Mouse (Mus musculus): ENCODE results near the gene Arid1b. TPM values are rescaled to one million over a fixed set of nuclear protein-coding genes. Genes with fewer than 3 reads are reported as not detected.
A peak's percentile ranks its signal among the peaks of the same experiment; 100 is the strongest.

Arid1b gene
- polyA plus RNA-seq, 1 experiment from 2014 or later, result 2.2 TPM

DNA sequence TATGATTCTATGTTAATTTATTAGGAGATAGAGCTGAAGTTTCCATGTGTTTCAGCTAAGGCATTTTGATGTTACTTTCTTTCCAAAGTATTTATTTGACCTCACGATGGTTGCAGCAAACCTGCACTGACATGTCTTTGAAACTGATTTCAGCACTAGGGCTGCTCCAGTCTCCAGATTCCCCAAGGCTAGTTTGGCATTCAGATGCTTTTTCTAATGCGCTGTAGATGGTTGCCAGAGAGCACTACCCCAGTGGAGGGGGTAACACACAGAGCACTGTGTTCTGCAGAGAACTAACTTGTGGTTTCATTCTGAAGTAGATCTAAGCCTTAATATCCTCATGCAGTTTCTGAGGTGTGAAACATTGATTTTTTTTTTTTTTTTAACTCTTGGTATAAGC lies 250.4 kb downstream of the Arid1b start:
- no peak overlapping the region for H3K4me3 ChIP-seq (ENCODE audit: low read depth, low read length)
- no peaks in the 10 kb centered on the region for H3K27me3 ChIP-seq (ENCODE audit: insufficient read depth, low read length)
- DNase-seq, result no peak
- 86% methylated on average over 2 of the region's 2 CpGs for WGBS (ENCODE audit: insufficient replicate concordance)
- H3K9me3 ChIP-seq (ENCODE audit: low read length), result no peaks in the 10 kb centered on the region
- H3K36me3 ChIP-seq (replicated peaks; ENCODE audit: insufficient read depth, low read length), result peaks cover 9% of the 10 kb centered on the region
- no peak overlapping the region for H3K9ac ChIP-seq (replicated peaks)
- TF ChIP-seq CTCF (IDR thresholded peaks at IDR 0.05; ENCODE audit: low read depth), result no peak
- no peak for TF ChIP-seq EP300 (IDR thresholded peaks at IDR 0.05; ENCODE audit: low read depth)
- H3K27ac ChIP-seq (ENCODE audit: low read depth), result no peak overlapping the region
- H3K4me1 ChIP-seq (ENCODE audit: insufficient read depth), result peaks cover 4% of the 10 kb centered on the region; the same call in 1 of the 2 replicates
- H3K4me2 ChIP-seq (ENCODE audit: low read depth, low read length), result no peak overlapping the region
- no peak for ATAC-seq

DNA sequence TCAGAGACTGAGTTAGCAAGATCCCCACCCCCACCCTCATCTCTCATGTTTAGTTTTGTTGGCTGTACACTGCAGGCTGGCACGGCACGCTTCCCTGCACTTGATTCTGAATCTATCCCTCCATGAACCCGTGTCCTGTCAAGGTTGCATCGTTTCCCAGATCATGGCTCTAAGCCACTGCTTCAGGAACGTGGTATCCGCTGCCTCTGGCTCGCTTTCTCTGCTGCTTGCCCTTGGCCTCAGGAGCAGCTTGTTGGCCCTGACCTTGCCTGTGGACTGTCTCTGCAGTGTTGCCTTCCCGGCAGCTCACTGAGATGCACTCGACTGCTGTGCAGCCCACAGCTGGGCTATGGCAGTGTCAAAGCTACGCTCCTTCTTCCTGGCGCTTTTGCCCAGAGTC lies 252.6 kb downstream of the Arid1b start:
- no peak for ATAC-seq
- no peak for TF ChIP-seq CTCF (IDR thresholded peaks at IDR 0.05; ENCODE audit: low read depth)
- no peak for TF ChIP-seq EP300 (IDR thresholded peaks at IDR 0.05; ENCODE audit: low read depth)

DNA sequence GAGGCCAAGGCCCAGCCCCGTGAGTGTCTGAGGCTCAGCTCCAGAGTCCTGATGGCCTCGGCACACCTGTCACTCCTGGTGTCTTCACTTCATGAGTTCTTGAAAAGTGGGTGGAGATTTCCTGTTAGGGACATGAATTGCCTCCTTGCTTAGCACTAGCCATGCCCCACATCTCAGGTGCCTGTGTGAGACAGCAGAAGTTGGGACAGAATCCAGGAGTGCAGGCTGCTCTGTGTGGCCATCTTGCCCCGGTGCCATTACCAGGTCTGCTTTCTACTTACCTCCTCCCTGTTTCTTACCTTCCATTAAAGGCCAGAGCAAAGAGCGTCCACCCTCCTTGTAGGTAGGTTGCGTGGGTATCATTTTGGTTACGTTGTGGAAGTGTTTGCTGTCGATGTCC lies 253.1 kb downstream of the Arid1b start:
- ATAC-seq (no peak), DNase-seq (no peak)
- H3K4me3 ChIP-seq (ENCODE audit: low read depth, low read length), result no peak overlapping the region
- 79% methylated on average over 7 of the region's 7 CpGs for WGBS (ENCODE audit: insufficient replicate concordance)
- H3K4me1 ChIP-seq (ENCODE audit: insufficient read depth), result peaks cover 4% of the 10 kb centered on the region; the same call in 1 of the 2 replicates
- peaks cover 12% of the 10 kb centered on the region for H3K36me3 ChIP-seq (replicated peaks; ENCODE audit: insufficient read depth, low read length)
- no peaks in the 10 kb centered on the region for H3K9me3 ChIP-seq (ENCODE audit: low read length)
- no peaks in the 10 kb centered on the region for H3K27me3 ChIP-seq (ENCODE audit: insufficient read depth, low read length)
- H3K9ac ChIP-seq (replicated peaks), result no peak overlapping the region
- H3K4me2 ChIP-seq (ENCODE audit: low read depth, low read length), result no peak overlapping the region
- no peak overlapping the region for H3K27ac ChIP-seq (ENCODE audit: low read depth)
- TF ChIP-seq EP300 (IDR thresholded peaks at IDR 0.05; ENCODE audit: low read depth) (no peak), CTCF (IDR thresholded peaks at IDR 0.05; ENCODE audit: low read depth) (no peak)

More for the DNA sequence above, 252.6 kb downstream of the Arid1b start:
- Histone ChIP-seq H3K4me3 (ENCODE audit: low read depth, low read length) (no peak overlapping the region), H3K9me3 (ENCODE audit: low read length) (no peaks in the 10 kb centered on the region), H3K36me3 (replicated peaks; ENCODE audit: insufficient read depth, low read length) (peaks cover 12% of the 10 kb centered on the region), H3K27ac (ENCODE audit: low read depth) (no peak overlapping the region), H3K4me1 (ENCODE audit: insufficient read depth) (peaks cover 4% of the 10 kb centered on the region; the same call in 1 of the 2 replicates), H3K4me2 (ENCODE audit: low read depth, low read length) (no peak overlapping the region), H3K27me3 (ENCODE audit: insufficient read depth, low read length) (no peaks in the 10 kb centered on the region), H3K9ac (replicated peaks) (no peak overlapping the region)
- WGBS (ENCODE audit: insufficient replicate concordance), result 70% methylated on average over 11 of the region's 11 CpGs
- no peak for DNase-seq

DNA sequence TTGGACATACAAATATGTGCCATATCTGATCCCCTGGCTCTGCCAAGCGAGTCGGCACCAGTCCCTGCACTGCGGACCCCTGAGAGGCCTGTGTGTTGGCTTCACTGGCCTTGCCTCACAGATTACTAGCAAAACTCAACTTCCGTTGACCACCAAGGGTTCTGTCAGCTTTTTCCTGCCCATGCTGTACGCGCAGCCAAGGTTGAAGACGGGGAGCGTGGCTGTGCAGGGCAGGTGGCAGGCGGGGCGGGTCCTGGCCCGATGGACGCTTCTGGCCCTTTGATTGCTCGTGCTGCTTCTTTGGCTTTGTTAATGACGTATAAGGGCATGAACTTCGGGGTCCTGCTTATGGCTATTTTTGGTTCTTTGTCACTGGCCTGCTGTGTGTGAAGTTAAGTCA lies 253.6 kb downstream of the Arid1b start:
- no peaks in the 10 kb centered on the region for H3K9me3 ChIP-seq (ENCODE audit: low read length)
- TF ChIP-seq EP300 (IDR thresholded peaks at IDR 0.05; ENCODE audit: low read depth), result no peak
- peaks cover 10% of the 10 kb centered on the region for H3K36me3 ChIP-seq (replicated peaks; ENCODE audit: insufficient read depth, low read length)
- DNase-seq (no peak), ATAC-seq (no peak)
- H3K4me3 ChIP-seq (ENCODE audit: low read depth, low read length), result no peak overlapping the region
- H3K4me2 ChIP-seq (ENCODE audit: low read depth, low read length), result no peak overlapping the region
- WGBS (ENCODE audit: insufficient replicate concordance), result 76% methylated on average over 15 of the region's 15 CpGs
- no peaks in the 10 kb centered on the region for H3K27me3 ChIP-seq (ENCODE audit: insufficient read depth, low read length)
- no peak overlapping the region for H3K9ac ChIP-seq (replicated peaks)
- peaks cover 4% of the 10 kb centered on the region; the same call in 1 of the 2 replicates for H3K4me1 ChIP-seq (ENCODE audit: insufficient read depth)
- H3K27ac ChIP-seq (ENCODE audit: low read depth), result no peak overlapping the region

DNA sequence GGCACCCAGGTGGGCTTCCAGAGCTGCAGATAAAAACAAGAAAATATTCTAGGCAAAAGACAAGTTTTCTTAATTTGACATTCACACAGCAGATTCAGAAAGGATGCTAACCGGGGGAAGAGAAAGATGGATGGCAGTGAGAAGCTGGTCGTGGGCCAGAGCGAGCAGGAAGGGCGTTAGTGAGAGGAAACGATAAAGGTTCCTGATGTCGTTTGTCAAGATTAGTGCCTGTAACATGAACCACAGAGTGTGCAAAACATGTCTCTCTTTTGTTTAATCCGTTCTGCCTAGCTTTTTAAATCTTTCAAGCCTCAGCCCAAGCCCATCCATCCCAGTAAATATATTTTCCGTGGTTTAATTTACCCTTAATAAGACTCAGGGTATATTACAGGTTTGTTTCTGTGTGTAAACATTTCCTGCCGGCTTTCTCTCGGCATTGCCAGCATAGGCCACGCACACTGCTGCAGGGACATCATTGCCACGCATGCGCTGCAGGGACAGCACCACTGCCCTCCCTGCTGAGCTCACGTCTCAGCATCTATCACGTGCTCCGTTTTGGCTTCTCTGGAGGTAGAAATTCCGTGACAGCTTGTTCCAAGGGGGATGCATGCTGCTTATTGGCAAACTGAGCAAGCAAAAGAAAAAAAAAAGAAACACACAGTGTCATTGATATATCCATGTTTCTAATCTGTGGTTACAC lies 255.0 kb downstream of the Arid1b start:
- Histone ChIP-seq H3K9me3 (ENCODE audit: low read length) (no peaks in the 10 kb centered on the region), H3K9ac (replicated peaks) (no peak overlapping the region), H3K27me3 (ENCODE audit: insufficient read depth, low read length) (no peaks in the 10 kb centered on the region), H3K4me2 (ENCODE audit: low read depth, low read length) (peak overlapping the region; percentile 23; the same call in 1 of the 2 replicates), H3K4me3 (ENCODE audit: low read depth, low read length) (no peak overlapping the region), H3K36me3 (replicated peaks; ENCODE audit: insufficient read depth, low read length) (peaks cover 12% of the 10 kb centered on the region), H3K27ac (ENCODE audit: low read depth) (peak overlapping the region; percentile 55; the same call in 1 of the 2 replicates), H3K4me1 (ENCODE audit: insufficient read depth) (peaks cover 4% of the 10 kb centered on the region; the same call in 1 of the 2 replicates)
- TF ChIP-seq CTCF (IDR thresholded peaks at IDR 0.05; ENCODE audit: low read depth) (no peak), EP300 (IDR thresholded peaks at IDR 0.05; ENCODE audit: low read depth) (no peak)
- WGBS (ENCODE audit: insufficient replicate concordance), result 39% methylated on average over 17 of the region's 17 CpGs
- ATAC-seq (peak; percentile 38; the same call in 1 of the 2 replicates), DNase-seq (no peak)

DNA sequence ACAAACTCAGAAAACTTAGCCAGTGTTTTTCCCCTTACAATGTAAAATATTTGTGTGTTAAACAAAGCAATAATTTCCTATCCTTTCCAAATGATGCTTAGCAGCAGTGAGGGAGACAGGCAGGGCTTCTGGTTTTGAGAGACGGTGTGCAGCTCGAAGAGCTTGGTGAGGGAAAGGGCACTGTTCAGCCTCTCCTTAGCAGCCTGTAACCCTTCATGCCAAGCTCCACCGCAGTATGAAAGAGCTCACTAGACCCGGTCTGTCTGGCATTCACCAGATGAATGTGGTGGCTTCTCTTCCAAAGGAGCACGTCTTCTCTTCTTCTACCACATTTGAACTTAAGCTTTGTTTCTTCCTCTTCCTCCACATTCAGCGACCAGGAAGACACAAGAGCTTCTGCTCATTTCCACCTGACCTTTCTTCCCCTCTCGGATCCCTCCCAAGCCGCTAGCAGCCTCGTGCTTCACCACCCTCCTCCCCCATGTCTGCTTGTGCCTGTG lies 255.6 kb downstream of the Arid1b start:
- Histone ChIP-seq H3K9me3 (ENCODE audit: low read length) (no peaks in the 10 kb centered on the region), H3K4me1 (ENCODE audit: insufficient read depth) (peaks cover 4% of the 10 kb centered on the region; the same call in 1 of the 2 replicates), H3K27ac (ENCODE audit: low read depth) (no peak overlapping the region), H3K4me3 (ENCODE audit: low read depth, low read length) (no peak overlapping the region), H3K36me3 (replicated peaks; ENCODE audit: insufficient read depth, low read length) (peaks cover 12% of the 10 kb centered on the region), H3K27me3 (ENCODE audit: insufficient read depth, low read length) (no peaks in the 10 kb centered on the region), H3K9ac (replicated peaks) (no peak overlapping the region), H3K4me2 (ENCODE audit: low read depth, low read length) (no peak overlapping the region)
- ATAC-seq (no peak), DNase-seq (no peak)
- no peak for TF ChIP-seq EP300 (IDR thresholded peaks at IDR 0.05; ENCODE audit: low read depth)
- no peak for TF ChIP-seq CTCF (IDR thresholded peaks at IDR 0.05; ENCODE audit: low read depth)
- 44% methylated on average over 9 of the region's 9 CpGs for WGBS (ENCODE audit: insufficient replicate concordance)

Measured in liver, postnatal 0 days (tissue).